Mouse (Mus musculus): ENCODE results near the gene Atn1.
A peak's percentile ranks its signal among the peaks of the same experiment; 100 is the strongest.

The Atn1 gene

DNA sequence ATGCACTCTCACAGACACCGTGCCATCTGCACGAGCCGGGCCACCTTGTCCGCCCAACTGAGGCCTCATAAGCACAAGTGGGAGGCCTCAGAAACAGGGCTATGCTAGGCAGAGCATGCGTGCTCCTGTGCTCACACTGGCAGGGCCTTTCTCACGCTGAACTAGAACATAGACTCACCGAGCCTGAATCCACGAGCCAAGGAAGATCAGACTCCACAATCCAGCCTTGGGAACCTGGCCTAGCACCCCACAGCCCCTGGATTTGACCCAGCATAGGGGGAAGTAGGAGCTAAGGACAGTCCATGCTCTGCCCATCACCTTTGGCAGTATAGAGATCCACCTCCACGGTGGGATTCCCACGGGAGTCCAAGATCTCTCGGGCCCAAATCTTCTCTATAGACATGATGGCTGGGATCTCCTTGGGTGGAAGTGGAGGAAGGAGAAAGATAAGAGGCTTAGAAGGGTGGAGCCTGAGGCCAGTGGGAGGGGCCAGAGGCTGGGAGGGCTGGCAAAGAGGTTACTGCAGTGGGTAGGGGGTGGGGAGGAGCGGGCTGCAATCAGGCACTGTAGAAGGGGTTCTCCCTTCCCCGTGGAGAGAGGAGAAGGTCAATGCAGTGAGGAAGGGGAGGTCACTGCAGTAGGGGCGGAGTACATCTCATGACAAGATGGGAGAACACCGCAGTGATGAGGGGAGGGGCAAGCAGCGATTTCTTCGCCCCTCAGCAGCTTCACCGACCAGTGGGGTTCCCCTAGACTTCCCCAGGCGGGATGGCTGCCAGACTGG, 11.8 kb upstream of the Atn1 start:
- DNase-seq (ENCODE audit: low read depth, low spot score): no peak

GRCm38 (mm10) chr6:124767536-124767919, 11.2 kb upstream of the Atn1 start:
- no peak for DNase-seq (ENCODE audit: low read depth, low spot score)

DNA sequence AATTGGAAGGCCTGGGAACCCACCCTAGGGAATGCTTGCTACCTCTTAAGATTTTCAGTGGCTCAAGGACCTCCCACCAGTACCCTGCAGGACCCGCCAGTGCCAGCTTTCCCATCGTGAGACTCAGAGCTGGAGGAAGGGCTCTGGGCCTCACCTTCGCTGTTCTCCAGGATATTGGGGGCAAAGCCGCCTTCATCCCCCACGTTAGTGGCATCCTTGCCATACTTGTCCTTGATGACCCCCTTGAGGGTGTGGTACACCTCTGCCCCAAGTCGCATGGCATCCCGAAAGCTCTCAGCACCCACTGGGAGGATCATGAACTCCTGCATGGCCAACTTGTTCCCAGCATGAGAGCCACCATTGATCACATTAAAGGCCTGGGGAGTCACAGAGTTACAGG, 9.6 kb upstream of the Atn1 start:
- no peak for DNase-seq (ENCODE audit: low read depth, low spot score)

DNA sequence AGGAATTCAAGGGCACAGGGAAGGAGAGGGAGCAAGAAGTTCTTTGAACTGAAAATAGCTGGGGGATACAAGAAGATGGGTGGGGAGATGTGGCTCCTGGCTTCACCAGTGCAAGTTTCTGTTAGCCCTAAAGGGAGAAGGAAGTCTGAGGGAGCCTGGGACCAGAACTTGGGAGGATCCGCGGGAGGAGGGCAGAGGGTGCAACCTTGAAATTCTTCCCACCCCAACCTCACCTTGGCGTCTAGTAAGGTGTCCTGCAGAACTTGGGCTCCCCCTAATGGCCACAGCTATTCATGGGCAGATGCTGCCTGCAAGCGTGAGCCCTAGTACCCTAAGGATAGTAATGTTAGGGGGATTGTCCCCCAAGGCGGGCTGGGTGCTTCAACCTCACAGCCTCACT, 2.9 kb upstream of the Atn1 start:
- peak; percentile 96 for DNase-seq (ENCODE audit: low read depth, low spot score)

- DNase-seq (ENCODE audit: low read depth, low spot score): no peak
Measured at GRCm38 (mm10) chr6:124758849-124759232, 2.5 kb upstream of the Atn1 start.

GRCm38 (mm10) chr6:124757909-124758848, 1.9 kb upstream of the Atn1 start:
- DNase-seq (ENCODE audit: low read depth, low spot score): peak; percentile 90

DNA sequence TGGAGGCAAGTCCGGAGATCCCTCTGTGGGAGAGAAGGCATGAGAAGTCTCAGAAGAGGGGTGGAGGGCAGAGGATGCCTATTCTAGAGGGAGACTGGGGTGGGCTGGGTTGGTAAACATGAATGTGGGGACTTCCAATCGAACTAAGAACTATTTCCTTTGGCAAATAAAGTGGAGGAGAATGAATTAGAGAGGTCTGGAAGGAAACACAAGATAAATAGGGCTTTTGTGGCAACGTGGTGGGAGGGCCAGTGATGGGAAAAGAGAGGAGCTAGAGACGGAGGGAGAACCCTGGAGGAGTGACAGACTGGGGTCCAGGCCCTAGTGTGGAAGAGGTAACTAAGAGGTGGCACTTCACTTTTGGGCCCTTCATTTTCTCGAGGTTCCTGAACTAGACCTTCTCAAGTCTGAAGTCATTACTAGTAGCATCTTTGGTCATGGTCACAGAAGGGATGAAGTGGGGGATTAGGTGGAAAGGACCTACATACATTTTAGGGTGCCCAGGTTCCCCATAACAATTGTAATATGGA, 1.1 kb upstream of the Atn1 start:
- peak; percentile 74 for DNase-seq (ENCODE audit: low read depth, low spot score)

DNA sequence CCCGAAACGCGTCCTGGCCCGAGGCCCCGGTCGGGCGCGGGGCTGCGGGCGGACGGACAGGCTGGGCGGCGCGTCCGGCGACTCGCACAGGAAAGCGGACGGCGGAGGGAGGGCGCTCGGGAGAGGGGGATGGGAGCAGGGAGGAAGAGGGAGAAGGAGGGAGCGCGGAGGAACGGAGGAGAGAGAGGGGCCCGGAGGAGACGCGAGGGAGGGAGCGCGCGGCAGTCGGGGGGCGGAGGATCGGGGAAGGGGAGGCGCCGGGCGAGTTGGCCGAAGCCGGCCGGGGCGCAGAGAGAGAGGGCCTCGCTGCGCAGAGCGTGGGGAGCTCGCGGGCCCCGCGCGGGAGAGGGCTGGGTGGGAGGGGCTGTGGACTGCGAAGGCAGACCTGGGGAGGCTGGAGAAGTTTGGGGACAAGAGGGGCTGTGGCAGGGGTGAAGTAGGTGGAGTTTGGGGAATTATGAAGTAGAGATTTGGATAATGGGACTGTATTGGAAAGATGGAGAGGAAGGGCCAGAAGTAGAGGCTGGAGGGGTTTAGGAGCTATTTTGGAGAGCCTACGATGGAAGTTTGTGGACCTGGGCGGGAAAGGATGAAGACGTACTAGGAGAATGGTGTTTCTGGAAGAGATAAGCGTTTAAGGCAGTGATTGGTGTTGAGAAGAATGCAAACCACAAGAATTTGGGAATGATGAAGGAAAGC, 477 bp upstream of the Atn1 start:
- DNase-seq (ENCODE audit: low read depth, low spot score): peak; percentile 92

DNA sequence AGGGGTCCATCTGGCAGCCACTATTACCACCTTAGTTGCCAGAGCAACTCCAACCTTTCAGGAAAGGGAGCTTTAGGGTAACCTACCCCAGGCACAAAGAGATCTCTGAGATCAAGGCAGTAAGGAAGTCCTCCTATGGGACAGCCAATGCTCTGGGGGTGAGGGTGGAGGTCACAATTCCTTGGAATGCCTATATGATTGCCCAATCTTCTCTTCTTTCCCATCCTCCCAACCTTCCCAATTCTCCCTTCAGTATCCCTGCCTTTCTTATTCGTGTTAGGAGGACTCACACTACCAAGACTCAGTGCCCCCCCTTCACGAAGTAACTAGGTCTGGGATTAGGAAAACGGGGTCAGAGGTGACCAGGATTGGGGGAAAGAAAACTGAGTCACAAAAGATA, 1.0 kb downstream of the Atn1 start:
- DNase-seq (ENCODE audit: low read depth, low spot score): peak; percentile 51

GRCm38 (mm10) chr6:124753861-124754260, 2.5 kb downstream of the Atn1 start:
- DNase-seq (ENCODE audit: low read depth, low spot score): no peak

DNA sequence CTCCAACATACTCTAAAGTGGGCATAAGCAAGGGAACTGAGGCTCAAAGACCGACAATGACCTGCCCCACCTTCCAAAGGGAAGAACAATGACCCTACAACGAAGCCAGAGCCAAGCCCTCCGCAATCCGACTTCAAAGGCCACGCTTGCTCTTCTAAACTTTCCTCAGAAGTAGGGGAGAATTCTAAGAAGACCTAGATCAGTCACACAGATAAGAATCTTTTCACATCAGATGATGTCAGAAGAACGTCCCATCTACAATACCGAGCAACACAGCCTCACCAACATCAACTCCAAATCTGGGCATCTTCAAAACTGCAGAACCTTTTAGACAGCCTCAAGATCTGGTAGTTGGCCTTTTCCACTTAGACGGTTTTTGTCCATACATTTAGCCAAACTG, 5.9 kb downstream of the Atn1 start:
- DNase-seq (ENCODE audit: low read depth, low spot score): no peak

DNA sequence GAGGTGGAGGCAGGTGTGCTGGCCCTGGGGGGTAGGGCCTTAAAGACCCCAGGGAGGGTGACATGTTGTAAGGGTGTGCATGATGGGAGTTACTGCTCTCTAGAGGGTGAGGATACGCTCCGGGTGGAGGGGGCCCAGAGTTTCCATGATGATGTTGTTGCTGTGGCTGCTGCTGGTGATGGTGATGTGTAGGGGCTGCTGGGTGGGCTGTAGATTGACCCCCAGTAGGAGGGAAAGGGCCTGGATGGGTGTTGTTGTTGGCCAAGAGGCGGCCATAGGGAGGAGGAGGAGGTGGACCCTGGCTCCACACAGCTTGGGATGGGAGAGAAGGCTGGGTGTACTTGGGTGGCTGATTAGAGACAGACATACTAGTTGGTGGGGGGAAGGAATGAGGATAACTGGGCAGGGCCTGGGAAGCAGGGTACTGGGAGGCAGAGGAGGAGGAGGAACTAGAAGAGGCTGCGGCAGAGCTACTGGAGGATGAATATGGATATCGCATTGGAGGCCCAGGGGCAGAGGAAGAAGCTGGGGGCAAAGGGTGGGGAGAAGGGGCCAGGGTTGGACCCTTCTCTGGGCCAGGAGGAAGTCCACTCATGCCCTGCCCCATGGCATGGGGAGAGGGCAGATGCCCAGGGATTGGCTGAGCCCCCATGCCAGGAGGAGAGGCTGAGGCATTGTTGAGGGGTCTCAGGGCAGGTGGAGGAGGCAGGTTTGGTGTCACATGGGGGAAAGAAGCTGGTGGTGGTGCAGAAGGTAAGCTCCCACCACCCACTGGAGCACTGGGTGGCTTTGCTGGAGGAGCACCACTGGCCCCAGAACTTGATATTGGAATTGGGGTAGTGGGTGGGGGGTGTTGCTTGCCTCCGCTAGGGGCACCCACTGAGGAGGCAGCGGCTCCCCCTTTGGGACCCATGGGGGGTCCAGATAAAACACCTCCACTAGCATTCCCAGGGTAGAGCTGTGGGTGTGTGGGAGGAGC, 9.4 kb downstream of the Atn1 start:
- no peak for DNase-seq (ENCODE audit: low read depth, low spot score)

DNA sequence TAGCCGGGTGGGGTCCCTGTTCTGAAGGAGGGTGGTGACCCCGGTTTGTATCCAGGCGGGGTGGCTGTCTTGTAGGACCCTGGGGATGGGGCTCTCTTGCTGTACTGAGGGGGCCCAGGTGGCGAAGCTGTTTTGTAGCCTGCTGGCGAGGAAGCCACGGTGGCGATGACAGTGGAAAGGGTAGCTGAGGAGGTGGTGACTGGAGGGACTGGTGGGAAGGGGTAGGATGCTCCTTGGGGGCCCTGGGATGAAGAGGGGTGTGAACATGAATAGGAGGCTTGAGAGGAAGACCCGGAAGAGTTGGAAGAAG, 10.1 kb downstream of the Atn1 start:
- DNase-seq (ENCODE audit: low read depth, low spot score): no peak

GRCm38 (mm10) chr6:124745490-124746295, 10.6 kb downstream of the Atn1 start:
- DNase-seq (ENCODE audit: low read depth, low spot score): no peak

DNA sequence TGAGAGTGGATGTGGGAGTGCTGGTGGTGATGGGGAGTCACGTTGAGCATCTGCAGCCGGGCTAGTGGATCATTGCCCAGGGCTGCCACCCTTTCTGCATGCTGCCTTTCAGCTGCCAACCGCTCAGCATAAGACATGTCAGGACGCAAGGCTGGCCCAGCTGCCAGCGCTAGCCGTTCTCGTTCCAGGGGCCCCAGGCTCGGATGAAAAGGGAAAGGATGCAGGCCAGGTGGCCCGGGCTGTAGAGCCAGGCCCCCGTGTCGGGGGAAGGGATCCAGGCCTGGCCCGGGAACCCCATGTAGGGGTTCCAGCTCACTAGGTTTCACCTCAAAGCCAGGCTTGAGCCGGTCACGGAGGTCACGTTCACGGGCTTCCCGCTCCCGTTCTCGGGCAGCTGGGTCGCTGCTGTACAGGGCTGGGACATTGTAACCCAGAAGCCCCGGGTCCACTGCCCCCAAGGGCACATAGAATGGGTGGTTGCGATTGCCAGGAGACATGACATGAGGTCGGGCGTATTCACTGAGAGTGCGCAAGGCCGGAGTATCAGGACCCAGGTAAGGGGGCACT, 11.5 kb downstream of the Atn1 start:
- DNase-seq (ENCODE audit: low read depth, low spot score): no peak

- DNase-seq (ENCODE audit: low read depth, low spot score): no peak
Measured at GRCm38 (mm10) chr6:124743647-124744046, 12.7 kb downstream of the Atn1 start.

DNA sequence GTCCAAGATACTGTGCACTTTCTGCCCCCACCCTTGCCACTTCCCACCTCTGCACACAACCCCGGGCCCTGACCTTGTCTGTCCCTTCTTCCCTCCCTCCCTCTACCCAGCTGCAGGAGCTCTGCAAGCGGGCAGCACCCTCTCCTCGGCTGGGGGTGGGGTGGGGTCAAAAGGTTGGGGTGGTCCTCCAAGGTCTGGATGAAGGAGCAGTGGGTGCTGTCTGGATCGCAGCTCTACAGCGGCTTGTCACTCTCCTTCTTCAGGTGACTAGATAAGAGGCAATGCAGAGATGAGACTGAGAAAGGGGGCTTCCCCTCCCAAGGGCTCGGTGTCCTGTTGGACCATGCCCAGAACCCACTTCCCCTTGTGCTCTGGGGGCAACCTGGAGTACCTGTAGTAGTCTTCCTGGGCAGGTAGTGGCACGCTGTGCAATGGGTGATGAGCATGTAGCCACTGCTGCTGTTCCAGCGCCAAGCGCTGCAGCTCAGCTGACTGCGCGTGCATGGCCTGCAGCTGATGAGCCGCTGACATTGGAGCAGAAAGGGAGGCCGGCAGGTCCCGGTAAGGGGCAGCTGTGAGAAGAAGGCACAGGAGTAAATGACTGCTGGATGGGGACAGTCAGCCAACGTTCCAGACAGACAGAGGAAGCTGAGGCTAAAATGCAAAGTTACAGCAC, 13.3 kb downstream of the Atn1 start:
- no peak for DNase-seq (ENCODE audit: low read depth, low spot score)

- peak; percentile 38 for DNase-seq (ENCODE audit: low read depth, low spot score)
Measured at GRCm38 (mm10) chr6:124741842-124742241, 14.5 kb downstream of the Atn1 start.
